Mouse (Mus musculus) frontal cortex, postnatal 25 days (tissue): ENCODE results near the gene Gm21866.
"Not testable (repeated sequence)": the region's sequence is repeated elsewhere in the genome, so short reads cannot be mapped to it uniquely, and the experiment has no call there.

Experiments used
- DNase-seq, 2 experiments: peaks; one replicate each; pipeline ENCODE4 v3.0.0; 2022; ENCODE audit warnings: low spot score in 2 of 2

The Gm21866 gene

DNA sequence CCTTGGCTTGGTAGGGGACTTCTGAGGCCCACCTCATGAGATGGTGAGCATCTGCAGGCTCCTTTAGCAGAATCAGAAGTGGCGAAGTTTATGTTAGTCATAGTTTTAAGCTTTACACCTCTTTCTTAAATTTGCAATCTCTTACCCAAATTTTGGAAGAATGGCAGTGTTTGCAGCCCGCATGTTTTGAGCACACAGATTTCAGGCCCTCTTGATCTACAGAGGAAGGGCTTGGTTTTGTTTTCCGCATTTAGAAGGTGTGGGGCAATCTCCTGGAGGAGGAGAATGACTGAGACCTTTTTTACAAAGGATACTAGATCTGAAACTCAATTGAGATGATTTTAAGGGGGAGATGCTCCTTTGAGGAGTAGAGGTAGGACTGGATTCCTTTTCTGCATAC is at the start of gene Gm21866:
Gm21866 (minus strand) TSS at position 101 of the 400 bp plus-strand sequence.
- DNase-seq: not testable (repeated sequence)

DNA sequence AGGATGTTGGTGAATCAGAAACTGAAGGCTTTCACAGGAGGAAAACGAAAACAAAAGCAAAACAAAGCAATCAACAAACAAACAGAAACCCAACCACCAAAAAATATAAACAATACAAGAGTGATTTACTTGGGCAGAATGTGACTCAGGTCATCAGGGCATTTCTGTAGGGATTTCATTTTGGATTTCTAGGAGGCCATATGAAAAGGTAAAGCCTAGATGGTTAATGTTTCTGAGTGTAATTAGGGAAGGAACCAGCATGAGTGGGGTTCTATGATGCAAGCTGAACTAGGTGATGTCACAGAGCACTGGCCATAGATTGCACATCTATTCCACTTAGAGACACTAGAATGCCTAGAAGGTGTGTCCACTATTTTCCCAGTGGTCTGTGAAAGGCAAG is 28.3 kb upstream of the Gm21866 start, which contains the start of gene Gm20773:
Gm20773 (plus strand) TSS at position 301 of the 400 bp plus-strand sequence.
- not testable (repeated sequence) for DNase-seq
